Mouse (Mus musculus) spleen, postnatal 4 days (tissue): Measurements from ENCODE around the gene Mitf.
A peak's percentile ranks its signal among the peaks of the same experiment; 100 is the strongest.

Experiments used
- DNase-seq, 2 experiments: peaks; one replicate each; pipeline ENCODE4 v3.0.0; 2022; ENCODE audit warnings: low spot score in 2 of 2

Mitf gene

GRCm38 (mm10) chr6:97940916-97941315 is 134.1 kb downstream of the Mitf start:
- no peak for DNase-seq

GRCm38 (mm10) chr6:97950033-97950881 is 143.4 kb downstream of the Mitf start:
- no peak for DNase-seq

- DNase-seq = no peak
Observed at GRCm38 (mm10) chr6:97950882-97951245, 144.0 kb downstream of the Mitf start.

GRCm38 (mm10) chr6:97951711-97952110 is 144.9 kb downstream of the Mitf start:
- no peak for DNase-seq

GRCm38 (mm10) chr6:97952845-97953244 is 146.0 kb downstream of the Mitf start:
- no peak for DNase-seq

GRCm38 (mm10) chr6:97956121-97956520 is 149.3 kb downstream of the Mitf start:
- DNase-seq = no peak

GRCm38 (mm10) chr6:97956636-97957035 is 149.8 kb downstream of the Mitf start:
- no peak for DNase-seq

- no peak for DNase-seq
Observed at GRCm38 (mm10) chr6:97958276-97958675, 151.4 kb downstream of the Mitf start.

GRCm38 (mm10) chr6:97961776-97962175 is 154.9 kb downstream of the Mitf start:
- DNase-seq = no peak

GRCm38 (mm10) chr6:97962311-97962710 is 155.5 kb downstream of the Mitf start:
- no peak for DNase-seq

- no peak for DNase-seq
Observed at GRCm38 (mm10) chr6:97964750-97965149, 157.9 kb downstream of the Mitf start.

- no peak for DNase-seq
Observed at GRCm38 (mm10) chr6:97981668-97982067, 174.8 kb downstream of the Mitf start.

- DNase-seq = no peak
Observed at GRCm38 (mm10) chr6:97985658-97986057, 178.8 kb downstream of the Mitf start.

- DNase-seq = no peak
Observed at GRCm38 (mm10) chr6:97986417-97986816, 179.6 kb downstream of the Mitf start.

GRCm38 (mm10) chr6:97993507-97993906 is 186.7 kb downstream of the Mitf start:
- no peak for DNase-seq

- no peak for DNase-seq
Observed at GRCm38 (mm10) chr6:97995606-97996307, 188.9 kb downstream of the Mitf start.

GRCm38 (mm10) chr6:98001551-98001950 is 194.7 kb downstream of the Mitf start:
- no peak for DNase-seq

GRCm38 (mm10) chr6:98003114-98003513 is 196.3 kb downstream of the Mitf start:
- DNase-seq = no peak

- peak in 1 of 2 experiments; percentile 65 for DNase-seq
Observed at GRCm38 (mm10) chr6:98005566-98005965, 198.7 kb downstream of the Mitf start.

- DNase-seq = no peak
Observed at GRCm38 (mm10) chr6:98015066-98015465, 208.2 kb downstream of the Mitf start.

- no peak for DNase-seq
Observed at GRCm38 (mm10) chr6:98015819-98016218, 209.0 kb downstream of the Mitf start.

- no peak for DNase-seq
Observed at GRCm38 (mm10) chr6:98023876-98024275, 217.0 kb downstream of the Mitf start.

GRCm38 (mm10) chr6:98038513-98038912 is 231.7 kb downstream of the Mitf start:
- DNase-seq = no peak
